Mouse (Mus musculus) c-Kit-positive CD71-negative TER-119-negative erythroid progenitor cells, embryonic 14.5 days (primary cell): ENCODE measurements around the gene Fbxl16.
A peak's percentile ranks its signal among the peaks of the same experiment; 100 is the strongest.
"Not testable (repeated sequence)": the region's sequence is repeated elsewhere in the genome, so short reads cannot be mapped to it uniquely, and the experiment has no call there.

Experiments used
- DNase-seq: peaks from one replicate; pipeline ENCODE4 v3.0.0-alpha.2; 2013; ENCODE audit warnings: low read depth

Fbxl16 gene

DNA sequence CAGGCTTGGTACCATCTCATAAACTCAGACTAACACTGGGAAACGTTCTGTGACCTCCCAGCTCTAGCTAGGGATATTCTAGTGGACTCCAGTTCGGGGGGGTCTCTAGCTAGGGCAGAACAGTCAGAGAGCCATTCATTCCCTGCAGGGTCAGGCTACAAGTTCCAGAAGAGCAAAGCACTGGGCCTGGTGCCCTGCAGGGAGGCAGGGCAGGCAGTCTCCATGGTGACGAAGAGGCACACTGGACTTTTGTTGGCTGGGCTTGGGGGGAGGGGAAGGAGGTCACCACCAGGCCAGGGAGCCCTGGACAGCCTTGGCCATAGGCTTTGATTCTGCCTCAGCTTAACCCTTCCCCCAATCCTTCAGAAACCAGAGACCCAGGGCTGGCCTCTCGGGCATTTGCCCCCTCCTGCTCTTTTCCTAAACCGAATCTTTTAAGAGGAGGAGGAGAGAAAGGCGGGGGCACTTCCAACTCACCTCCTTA lies 13.2 kb upstream of the Fbxl16 start, which contains the start of gene AC134908.4:
AC134908.4 (minus strand) TSS at position 51 of the 484 bp plus-strand sequence.
- DNase-seq: no peak

DNA sequence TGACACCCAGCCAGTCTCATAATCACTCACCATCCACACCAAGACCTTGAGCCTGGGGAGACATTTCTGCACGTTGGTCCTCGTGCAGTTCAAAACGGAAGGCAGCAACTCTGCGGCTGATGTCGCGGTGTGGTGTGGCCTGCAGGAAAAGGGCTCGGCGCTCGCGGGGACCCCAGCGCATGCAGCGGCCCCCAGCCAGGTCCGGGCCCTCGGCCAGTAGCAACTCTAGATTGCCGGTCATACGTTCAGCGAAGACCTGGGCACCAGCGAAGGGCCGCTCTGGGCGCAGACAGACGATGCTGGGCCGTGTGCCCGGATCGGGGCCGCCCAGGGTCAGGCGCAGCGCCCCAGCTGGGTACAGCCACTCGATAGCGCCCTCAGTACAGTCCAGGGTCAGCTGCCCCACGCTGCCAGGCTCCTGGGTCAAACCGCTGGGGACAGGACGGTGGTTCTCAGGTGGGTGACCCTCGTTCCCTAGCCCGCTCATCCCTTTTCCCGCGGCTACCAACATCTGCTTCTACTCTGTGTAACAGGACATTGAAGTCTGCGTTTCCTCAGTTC lies 12.6 kb upstream of the Fbxl16 start:
- no peak for DNase-seq

DNA sequence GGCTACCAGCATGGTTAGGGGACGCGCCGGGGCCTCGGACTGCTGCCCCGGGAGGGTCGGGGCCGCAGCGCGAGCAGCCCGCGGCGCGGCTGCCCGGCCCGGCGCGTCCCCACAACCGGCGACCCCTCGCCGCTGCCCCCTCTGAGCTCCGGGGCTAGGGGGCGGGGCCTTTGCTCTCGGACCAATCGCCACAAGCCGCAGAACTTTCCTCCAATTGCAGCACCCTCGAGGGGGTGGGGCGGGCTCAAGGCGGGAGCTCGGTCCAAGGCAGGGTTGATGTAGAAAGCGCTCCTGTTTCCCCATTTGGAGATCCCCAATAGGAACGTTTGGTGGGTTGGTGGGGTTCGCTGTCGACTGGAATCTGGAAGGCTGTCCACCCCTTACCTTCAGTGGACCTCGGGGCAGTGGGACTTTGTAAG lies 11.9 kb upstream of the Fbxl16 start, which contains the start of gene Metrn:
Metrn (minus strand) TSS at position 186 of the 419 bp plus-strand sequence.
- peak; percentile 86 for DNase-seq

DNA sequence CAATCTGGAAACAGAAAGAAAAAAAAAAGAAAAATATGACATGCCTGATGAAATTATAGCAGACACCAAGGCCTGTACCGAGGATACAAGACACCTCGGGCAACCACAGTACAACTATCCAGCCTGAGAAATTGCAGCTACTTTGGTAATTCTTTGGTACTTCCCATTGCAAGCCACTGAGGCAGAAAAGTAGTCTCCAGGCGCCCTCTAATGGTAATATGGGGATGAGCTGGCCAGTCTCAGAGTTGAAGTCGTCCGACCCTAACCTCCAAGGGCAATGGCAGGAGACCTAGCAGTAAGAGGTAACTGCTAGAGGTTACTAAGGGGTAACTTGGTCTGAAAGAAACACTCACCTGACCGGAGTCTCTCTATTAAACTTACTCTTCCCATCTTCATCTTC lies 7.9 kb upstream of the Fbxl16 start:
- peak; percentile 74 for DNase-seq

DNA sequence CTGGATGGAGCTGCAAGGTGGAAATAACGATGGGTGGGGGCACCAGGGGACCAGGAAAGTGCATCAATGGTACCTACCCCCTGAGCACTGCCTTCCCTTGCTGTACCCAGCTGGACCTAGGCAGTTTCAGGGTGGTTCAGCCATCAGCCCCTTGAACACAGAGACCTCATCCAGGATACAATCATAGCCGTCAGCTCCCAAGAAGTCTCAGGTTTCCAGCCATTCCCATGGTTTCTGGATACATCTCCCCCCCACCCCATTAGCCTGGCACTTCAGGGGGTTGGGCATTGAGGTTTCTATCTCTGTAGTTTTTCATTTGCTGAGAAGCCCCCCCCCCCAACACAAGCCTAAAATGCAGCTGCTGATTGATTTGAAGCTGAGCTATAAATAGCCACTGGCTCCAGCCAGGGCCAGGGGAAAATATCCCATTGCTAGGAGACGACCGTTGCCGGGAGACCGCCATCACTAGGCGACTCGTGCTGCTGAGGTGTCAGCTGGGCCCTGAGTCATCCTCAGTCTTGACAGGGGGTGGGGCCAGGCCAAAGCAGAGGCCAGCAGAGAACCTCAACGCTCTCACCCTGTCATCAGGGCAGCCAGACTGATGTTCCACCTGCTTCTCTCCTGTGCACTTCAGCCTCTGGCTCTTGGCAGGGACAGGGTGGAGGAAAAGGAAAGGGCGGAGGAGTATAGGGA lies 5.9 kb upstream of the Fbxl16 start:
- no peak for DNase-seq

DNA sequence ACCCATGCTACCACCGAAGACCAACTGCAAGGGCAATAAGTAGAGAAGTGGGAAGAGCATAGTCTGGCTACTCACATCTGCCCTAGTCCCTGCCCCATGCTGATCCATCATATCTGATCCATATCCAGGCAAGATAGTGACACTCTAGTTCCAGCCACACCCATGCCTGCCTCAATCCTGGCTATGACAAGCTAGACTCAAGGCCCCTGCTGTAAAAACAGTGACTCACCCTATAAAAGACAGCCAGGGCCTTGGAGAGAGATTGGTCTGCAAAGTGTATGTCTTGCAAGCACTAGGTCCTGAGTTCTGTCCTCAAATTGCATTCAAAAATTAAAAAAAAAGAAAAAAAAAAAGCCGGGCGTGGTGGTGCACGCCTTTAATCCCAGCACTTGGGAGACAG lies 2.4 kb upstream of the Fbxl16 start:
- DNase-seq: no peak

DNA sequence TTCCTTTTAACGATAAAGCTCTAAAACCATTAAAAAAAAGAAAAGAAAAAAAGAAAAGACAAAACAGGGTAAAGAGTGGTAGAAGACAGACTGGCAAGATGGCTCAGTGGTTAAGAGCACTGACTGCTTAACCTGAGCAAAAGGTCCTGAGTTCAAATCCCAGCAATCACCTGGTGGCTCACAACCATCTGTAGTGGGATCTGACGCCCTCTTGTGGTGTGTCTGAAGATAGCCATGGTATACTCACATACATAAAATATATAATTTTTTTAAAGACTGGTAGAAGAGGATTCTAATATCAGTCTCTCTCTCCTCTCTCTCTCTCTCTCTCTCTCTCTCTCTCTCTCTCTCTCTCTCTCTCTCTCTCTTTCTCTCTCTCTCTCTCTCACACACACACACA lies 1.4 kb upstream of the Fbxl16 start:
- DNase-seq: not testable (repeated sequence)

DNA sequence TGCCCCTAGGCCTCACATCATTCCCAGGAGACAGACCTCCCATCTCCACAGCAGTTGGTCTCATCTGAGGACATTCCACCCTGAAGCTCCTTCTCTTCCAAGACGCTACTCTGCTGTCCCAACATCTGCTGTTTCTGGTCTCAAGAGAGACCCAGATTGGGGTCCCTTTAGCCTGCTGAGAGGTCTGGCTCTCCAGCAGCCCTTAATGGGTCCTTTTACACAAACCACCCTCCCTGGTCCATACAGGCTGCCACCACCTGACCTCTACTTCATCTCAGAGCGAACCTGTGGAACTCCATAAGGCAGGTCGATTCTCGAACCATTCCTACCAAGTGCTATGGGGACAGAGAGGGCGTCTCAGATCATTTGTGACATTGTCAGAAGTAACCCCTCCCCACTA lies 857 bp upstream of the Fbxl16 start:
- DNase-seq: no peak

DNA sequence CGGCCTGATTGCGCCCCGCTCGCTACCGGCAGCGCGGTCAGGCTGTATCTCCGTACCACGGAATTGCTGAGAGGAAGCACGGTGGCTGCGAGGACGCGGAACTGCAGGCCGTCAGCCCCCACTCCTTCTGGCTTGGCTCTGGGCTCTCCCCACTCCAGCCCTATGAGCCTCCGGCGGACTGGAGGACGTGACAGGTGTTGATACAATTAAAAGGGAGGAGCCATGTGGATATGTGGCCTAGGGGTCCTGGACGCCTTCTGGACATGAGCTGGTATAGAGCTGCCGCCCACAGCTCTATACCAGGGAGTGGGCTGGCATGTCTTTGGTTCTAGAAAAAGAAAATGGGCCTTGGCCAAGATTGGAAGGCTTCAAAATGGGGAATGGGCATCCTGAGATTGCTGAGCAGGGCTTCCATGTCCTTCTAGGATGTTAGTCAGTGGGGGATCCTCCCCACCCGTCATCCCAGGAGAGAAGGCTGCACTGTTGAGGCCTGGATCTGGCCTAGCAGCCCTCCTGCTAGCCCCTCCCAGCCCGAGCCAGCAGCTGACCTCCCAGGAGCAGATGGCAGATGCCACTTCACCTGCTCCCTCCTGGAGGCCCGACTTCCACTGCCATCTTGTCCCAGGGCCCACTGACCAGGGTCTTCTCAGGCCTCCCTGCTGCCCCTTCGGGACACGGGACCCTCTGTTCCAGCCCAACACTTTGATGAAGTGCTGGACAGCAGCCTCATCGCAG lies 888 bp downstream of the Fbxl16 start:
- no peak for DNase-seq

DNA sequence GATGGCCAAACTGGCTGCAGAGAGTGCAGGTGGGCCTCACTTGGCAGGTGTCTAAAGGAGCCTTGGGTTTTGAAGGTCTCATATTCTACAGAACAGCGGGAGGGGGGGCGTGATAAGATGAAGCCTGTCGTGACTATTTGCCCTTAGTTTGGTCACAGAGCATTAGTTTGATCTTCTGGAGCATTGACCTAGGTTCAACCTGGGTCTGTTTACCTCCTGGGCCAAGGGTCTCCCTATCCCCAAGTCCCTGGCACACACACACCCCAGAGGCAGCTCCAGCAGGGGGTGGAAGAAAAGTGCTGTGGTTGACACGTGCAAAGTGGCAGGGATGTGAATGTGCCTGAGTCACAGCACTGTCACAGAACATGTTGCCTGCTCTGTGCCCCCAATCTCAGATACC lies 2.0 kb downstream of the Fbxl16 start:
- no peak for DNase-seq

DNA sequence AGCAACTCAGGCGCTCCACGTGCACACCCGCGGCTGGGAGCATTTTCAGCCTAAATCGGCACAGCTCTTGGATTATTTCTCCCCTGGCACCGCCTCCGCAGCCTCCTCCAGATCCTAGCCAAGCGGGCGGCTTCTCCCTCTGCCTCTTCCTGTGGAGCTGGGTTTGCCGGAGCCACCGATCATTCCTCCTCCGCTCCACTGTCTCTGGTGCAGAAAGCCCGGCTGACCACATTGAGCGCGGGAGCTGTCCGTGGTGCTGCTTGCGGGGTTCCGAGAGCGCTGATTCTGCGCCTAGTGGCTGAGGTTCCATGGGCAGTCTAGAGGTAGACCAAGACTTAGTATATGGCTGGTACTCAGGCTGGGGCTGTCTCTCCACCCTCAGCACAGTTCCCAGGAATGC lies 4.6 kb downstream of the Fbxl16 start:
- peak; percentile 80 for DNase-seq

DNA sequence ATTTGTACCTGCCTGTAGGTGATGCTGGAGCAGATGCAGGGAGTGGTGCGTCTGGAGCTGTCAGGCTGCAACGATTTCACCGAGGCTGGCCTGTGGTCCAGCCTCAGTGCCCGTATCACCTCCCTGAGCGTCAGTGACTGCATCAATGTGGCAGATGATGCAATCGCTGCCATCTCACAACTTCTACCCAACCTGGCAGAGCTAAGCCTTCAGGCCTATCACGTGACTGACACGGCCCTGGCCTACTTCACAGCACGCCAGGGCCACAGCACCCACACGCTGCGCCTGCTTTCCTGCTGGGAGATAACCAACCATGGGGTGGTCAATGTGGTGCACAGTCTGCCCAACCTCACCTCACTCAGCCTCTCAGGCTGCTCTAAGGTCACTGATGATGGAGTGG lies 8.8 kb downstream of the Fbxl16 start:
- no peak for DNase-seq

DNA sequence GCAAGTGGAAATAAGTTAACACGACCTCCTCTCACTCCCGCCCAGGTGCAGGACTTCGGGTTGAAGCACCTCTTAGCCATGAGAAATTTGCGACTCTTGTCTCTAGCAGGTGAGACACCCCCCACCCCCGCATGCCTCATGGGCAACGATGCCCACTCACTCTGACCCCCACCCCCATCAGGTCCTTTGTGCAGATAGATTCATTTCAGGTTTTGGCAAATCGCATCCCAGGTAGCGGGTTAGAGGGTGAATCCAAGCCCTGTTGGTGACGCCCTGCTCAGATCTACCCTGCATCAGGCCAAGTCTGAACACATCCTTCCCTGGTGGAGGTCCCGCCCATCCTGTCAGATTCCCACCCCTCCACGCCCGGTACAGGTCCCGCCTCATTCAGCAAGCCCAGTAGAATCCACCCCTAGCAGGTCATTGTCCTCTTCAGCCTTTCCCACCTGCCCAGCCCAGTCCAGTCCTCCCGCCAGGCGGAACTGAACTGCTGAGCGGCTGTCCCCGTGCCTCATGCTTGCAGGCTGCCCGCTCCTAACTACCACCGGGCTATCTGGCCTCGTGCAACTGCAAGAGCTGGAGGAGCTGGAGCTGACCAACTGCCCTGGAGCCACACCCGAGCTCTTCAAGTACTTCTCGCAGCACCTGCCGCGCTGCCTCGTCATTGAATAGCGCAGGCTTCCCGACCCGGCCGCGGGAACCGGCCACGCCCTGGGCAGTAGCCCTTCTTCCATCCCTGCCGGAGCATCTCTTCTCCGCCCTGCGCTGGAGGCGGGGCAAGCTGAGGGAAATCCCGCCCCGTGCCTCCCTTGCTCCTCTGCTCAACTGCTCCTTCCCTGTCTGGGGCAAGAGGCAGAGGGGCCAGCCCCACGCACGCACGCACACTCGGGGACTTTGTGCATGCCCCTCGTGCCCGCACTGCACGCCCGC lies 10.2 kb downstream of the Fbxl16 start:
- no peak for DNase-seq

DNA sequence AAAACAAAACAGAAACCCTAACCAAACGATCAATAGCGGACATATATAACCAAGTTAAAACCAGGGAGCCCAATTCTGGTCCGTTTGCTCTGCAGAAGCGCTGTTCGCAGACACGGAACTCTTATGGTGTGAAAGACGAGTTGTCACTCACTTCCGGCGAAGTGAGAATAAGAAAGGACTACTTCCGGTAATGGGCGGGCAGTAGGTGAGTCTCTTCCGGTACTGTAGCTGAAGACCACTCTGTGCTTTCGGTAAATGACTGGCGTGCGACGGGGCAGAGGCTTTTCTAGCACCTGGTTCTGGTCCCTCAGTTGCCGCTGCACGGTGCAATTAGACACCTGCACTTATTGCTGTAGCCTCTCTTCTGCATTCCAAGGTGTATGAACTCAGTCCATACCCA lies 14.6 kb downstream of the Fbxl16 start, which contains the start of gene Wdr24:
Wdr24 (plus strand) TSS at position 176 of the 400 bp plus-strand sequence.
- peak; percentile 82 for DNase-seq

DNA sequence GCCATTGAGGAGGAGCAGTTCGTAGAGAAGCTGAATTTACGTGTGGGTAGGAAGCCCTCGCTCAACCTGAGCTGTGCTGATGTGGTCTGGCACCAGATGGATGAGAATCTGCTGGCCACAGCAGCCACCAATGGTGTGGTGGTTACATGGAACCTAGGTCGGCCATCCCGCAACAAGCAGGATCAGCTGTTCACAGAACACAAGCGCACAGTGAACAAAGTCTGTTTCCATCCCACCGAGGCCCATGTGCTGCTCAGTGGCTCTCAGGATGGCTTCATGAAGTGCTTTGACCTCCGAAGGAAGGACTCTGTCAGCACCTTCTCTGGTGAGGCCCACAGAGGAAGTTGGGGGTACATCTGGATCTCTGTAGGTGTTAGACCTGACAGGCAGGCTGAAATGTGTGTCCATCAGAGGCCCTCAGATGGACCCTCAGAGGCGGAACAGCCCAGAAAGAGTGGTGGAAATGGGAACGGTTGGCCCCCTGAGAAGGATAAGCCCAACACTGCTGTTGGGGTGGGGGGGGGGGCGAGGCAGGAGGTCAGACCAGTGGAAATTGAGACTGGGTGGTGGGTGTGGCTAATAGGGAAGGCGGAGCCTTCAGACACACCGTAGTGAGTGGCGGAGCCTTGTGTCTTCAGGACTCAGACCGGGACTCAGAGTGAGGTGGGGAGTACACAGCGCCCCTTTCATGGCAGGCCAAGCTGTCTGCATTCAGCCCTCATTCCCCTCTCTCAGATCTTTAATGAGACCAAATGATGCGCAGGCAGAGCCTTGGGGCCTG lies 15.7 kb downstream of the Fbxl16 start:
- no peak for DNase-seq

DNA sequence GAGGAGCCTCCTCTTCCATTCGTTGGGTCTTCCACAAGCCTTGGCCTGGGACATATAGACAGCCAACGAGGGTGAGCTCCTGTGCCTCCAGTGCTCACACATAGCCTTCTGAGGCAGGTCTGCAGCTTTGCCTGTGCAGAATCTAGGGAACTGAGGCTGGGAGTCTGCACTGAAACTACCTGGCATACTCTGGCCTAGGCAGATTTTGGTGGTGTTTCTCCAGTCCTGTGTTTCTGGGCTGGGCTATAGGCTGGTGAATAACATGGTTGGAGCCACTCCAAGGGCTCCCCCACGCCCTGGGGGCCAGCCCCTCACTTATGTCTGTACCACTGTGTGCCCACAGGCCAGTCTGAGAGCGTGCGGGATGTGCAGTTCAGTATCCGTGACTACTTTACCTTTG lies 16.4 kb downstream of the Fbxl16 start:
- no peak for DNase-seq

DNA sequence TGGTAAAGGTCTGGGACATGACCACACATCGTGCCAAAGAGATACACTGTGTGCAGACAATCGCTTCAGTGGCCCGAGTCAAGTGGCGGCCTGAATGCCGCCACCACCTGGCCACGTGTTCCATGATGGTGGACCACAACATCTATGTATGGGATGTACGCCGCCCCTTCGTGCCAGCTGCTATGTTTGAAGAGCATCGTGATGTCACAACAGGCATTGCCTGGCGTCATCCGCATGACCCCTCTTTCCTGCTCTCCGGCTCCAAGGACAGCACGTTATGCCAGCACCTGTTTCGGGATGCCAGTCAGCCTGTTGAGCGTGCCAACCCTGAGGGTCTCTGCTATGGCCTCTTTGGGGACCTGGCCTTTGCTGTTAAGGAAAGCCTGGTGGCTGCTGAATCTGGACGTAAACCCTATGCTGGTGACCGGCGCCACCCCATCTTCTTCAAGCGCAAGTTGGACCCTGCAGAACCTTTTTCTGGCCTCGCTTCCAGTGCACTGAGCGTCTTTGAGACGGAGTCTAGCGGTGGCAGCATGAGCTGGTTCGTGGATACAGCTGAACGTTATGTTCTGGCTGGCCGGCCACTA lies 17.2 kb downstream of the Fbxl16 start:
- no peak for DNase-seq

DNA sequence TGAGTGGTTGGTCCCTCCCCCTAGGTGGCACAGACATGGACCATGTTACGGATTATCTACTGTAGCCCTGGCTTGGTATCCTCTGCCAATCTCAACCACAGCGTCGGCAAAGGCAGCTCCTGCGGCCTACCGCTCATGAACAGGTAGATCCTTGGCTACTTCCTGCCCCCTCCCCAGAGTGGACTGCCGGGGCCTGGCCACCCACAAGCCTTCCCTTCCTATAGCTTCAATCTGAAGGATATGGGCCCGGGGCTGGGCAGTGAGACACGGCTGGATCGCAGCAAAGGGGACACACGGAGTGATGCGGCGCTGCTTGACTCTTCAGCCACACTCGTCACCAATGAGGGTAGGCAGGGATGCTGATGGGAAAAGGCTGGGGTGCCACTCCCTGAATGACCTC lies 18.1 kb downstream of the Fbxl16 start:
- no peak for DNase-seq

DNA sequence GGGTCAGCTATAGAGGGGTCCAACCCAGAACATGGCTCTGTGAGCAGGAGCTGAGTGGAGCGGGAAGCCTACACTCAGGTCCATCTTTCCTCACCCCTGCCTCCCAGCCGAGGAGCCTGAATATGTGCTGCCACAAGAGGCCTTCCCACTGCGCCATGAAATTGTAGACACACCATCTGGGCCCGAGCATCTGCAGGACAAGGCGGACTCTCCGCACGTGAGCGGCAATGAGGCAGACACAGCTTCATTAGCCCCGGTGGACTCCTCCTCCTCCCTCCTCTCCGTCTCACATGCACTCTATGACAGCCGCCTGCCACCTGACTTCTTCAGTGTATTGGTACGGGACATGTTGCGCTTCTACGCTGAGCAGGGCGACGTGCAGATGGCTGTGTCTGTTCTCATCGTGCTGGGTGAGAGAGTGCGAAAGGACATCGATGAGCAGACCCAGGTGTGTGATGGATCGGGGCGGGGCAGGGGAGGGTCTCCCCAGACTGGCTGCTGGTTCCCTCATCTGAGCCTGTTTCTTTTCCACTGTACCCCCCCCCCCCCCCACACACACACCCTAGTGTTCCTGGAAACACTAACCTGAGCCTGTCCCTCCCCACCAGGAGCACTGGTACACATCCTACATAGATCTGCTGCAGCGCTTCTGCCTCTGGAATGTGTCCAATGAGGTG lies 18.8 kb downstream of the Fbxl16 start:
- DNase-seq: no peak

DNA sequence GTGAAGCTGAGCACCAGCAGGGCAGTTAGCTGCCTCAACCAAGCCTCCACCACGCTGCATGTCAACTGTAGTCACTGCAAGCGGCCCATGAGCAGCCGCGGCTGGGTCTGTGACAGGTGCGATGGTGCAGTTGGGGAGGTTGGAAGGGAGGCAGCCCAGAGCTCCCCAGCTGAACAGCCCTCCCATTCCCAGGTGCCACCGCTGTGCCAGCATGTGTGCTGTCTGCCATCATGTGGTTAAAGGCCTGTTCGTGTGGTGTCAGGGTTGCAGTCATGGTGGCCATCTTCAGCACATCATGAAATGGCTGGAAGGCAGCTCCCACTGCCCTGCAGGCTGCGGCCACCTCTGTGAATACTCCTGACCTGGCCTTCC lies 19.3 kb downstream of the Fbxl16 start:
- DNase-seq: no peak
